In genomic region chr9:42428060-42428924, GRCm38 (mm10) we compare ENCODE assay signal across 9 mouse cellular contexts. TPM values are rescaled to one million over a fixed set of nuclear protein-coding genes. Genes with fewer than 3 reads are reported as not detected.
DNase-seq lines count a peak whose midpoint lies in the region; ATAC-seq and TF ChIP-seq lines count a peak whose summit lies in the region.
"Had no signal": no experiment of that assay in that cellular context is flagged by ENCODE, and none has a peak within 500 bp of the region (broad histone marks: within the 10 kb centered on the region; RNA-seq: fewer than 3 reads in every experiment).

No protein-coding gene starts in this region.

- WGBS in hindbrain, postnatal 0 days = 72% methylated on average over 12 of the region's 12 CpGs

- H3K27me3 ChIP-seq in hindbrain, postnatal 0 days (ENCODE audit: insufficient read depth, low read length) = no peaks in the 10 kb centered on the region

- TF ChIP-seq CTCF in layer of hippocampus, adult 2 months (conservative IDR thresholded peaks at IDR 0.05) = no peak
- no peak for TF ChIP-seq CTCF in hindbrain, postnatal 0 days (IDR thresholded peaks at IDR 0.05; ENCODE audit: low read depth)

- no peak overlapping the region for H3K4me3 ChIP-seq in layer of hippocampus, adult 2 months
- H3K4me3 ChIP-seq in hindbrain, postnatal 0 days (ENCODE audit: low read length) = no peak overlapping the region

- H3K9me3 ChIP-seq in hindbrain, postnatal 0 days (ENCODE audit: low read length) = no peaks in the 10 kb centered on the region

- ATAC-seq in hindbrain, postnatal 0 days = peak; percentile 62

- peak overlapping the region; percentile 72 for H3K27ac ChIP-seq in layer of hippocampus, adult 2 months
- peak overlapping the region; percentile 60; the same call in 1 of the 2 replicates for H3K27ac ChIP-seq in hindbrain, postnatal 0 days

- no peak overlapping the region for H3K4me2 ChIP-seq in hindbrain, postnatal 0 days (ENCODE audit: low read depth, low read length)

- DNase-seq in layer of hippocampus, adult 2 months (ENCODE audit: low spot score in 2 of 2) = peak in 1 of 2 experiments; percentile 27
- DNase-seq in layer of hippocampus, adult 9-10 months (ENCODE audit: low spot score) = no peak
- DNase-seq in cerebellum, adult 8-10 months = peak; percentile 33
- DNase-seq in hindbrain, postnatal 0 days (ENCODE audit: low spot score) = peak; percentile 20
- DNase-seq in lung, postnatal 14 days = peak; percentile 29
- DNase-seq in urinary bladder, postnatal 10 days (ENCODE audit: low spot score) = no peak
- DNase-seq in urinary bladder, postnatal 14 days (ENCODE audit: low spot score) = no peak
- DNase-seq in urinary bladder, adult 2 months (ENCODE audit: low spot score) = no peak

- no peak overlapping the region for H3K9ac ChIP-seq in hindbrain, postnatal 0 days (replicated peaks; ENCODE audit: low read length)

- H3K36me3 ChIP-seq in hindbrain, postnatal 0 days (ENCODE audit: insufficient read depth, low read length) = peaks cover 10% of the 10 kb centered on the region; the same call in 1 of the 2 replicates

- 0 out of 2 replicates have a peak, but pooled peaks cover 2% of the 10 kb centered on the region for H3K4me1 ChIP-seq in hindbrain, postnatal 0 days (ENCODE audit: insufficient read depth, low read length)

RNA-seq across cellular contexts. Expression of gene Tecta, which starts 28.6 kb away (rescaled TPM):
- total RNA-seq in layer of hippocampus, adult 2 months (2021) = under 1 TPM; 0.38 to 0.44 TPM
- 0.16 and 0.43 TPM in 2 replicates for total RNA-seq in hindbrain, postnatal 0 days (2014; rRNA removed)
- polyA plus RNA-seq in hindbrain, postnatal 0 days (2015; fragmentation: Nextera tagmentation; extraction: Ambion mirVana) = 0.39 and 0.43 TPM in 2 replicates
- polyA plus RNA-seq in urinary bladder, adult 2 months (2012; rRNA removed) = 0.03 and 0.09 TPM in 2 replicates
- polyA plus RNA-seq: heart, embryonic 14.5 days had no signal

Comparison
In these comparisons a context has a peak if more than half of its experiments do, and no peak if none do; other contexts are left out.
1. DNase-seq: peak in cerebellum, adult 8-10 months (single experiment), hindbrain, postnatal 0 days (single experiment) and lung, postnatal 14 days (single experiment); none in layer of hippocampus, adult 9-10 months (single experiment), urinary bladder, postnatal 10 days (single experiment), urinary bladder, postnatal 14 days (single experiment) and urinary bladder, adult 2 months (single experiment).